Mouse (Mus musculus): Measurements from ENCODE around the gene Mkrn2os. TPM values are rescaled to one million over a fixed set of nuclear protein-coding genes. Genes with fewer than 3 reads are reported as not detected.

The Mkrn2os gene
- total RNA-seq, 2 experiments from 2014 or later, result 0.47 to 0.79 TPM

Other genes starting within 250 kb of the Mkrn2os start
- 10 to 100 TPM; 11.4 to 12.5 TPM for gene Pparg, start 231.6 kb downstream of the Mkrn2os start, total RNA-seq (2021)
- gene Tsen2, start 47.9 kb downstream of the Mkrn2os start, total RNA-seq (2021), result 1 to 10 TPM; 7.9 to 10.0 TPM
- 10 to 100 TPM; 43.1 to 46.4 TPM for gene Mkrn2, start 9.3 kb upstream of the Mkrn2os start, total RNA-seq (2021)
- 100 to 1,000 TPM; 113 to 115 TPM for gene Raf1, start 84.1 kb upstream of the Mkrn2os start, total RNA-seq (2021)
- gene Tmem40, start 169.8 kb upstream of the Mkrn2os start, total RNA-seq (2021), result under 1 TPM; 0.33 to 0.60 TPM
- 10 to 100 TPM; 72.4 to 76.5 TPM for gene Cand2, start 182.0 kb upstream of the Mkrn2os start, total RNA-seq (2021)
- gene Rpl32, start 216.2 kb upstream of the Mkrn2os start, total RNA-seq (2021), result 100 to 1,000 TPM; 621 to 649 TPM
- gene Efcab12, start 245.8 kb upstream of the Mkrn2os start, total RNA-seq (2021), result under 1 TPM; 0.35 to 0.53 TPM

Measured in heart, postnatal 36 days (tissue).